Mouse (Mus musculus): ENCODE results near the gene Tent4b. TPM values are rescaled to one million over a fixed set of nuclear protein-coding genes. Genes with fewer than 3 reads are reported as not detected.

The Tent4b gene
- polyA plus RNA-seq, 2 experiments, result 10.9 to 22.7 TPM

GRCm38 (mm10) chr8:88290326-88291304 is 91.6 kb downstream of the Tent4b start:
- no peak for DNase-seq (ENCODE audit: low spot score)
- ATAC-seq (ENCODE audit: low FRiP score, low read depth), result no peak
- no peaks in the 10 kb centered on the region for H3K27me3 ChIP-seq (ENCODE audit: control insufficient read depth, insufficient read depth, low read length)
- no peak overlapping the region for H3K9ac ChIP-seq (ENCODE audit: low read depth, low read length, severe bottlenecking)
- H3K36me3 ChIP-seq (ENCODE audit: control insufficient read depth, insufficient read depth, low read length), result no peaks in the 10 kb centered on the region
- peaks cover 15% of the 10 kb centered on the region for H3K4me1 ChIP-seq (ENCODE audit: control insufficient read depth, insufficient read depth, low read length)
- no peak overlapping the region for H3K4me2 ChIP-seq (replicated peaks; ENCODE audit: low read depth, low read length, severe bottlenecking)
- H3K9me3 ChIP-seq (ENCODE audit: control insufficient read depth, low read length), result no peaks in the 10 kb centered on the region
- H3K27ac ChIP-seq (replicated peaks; ENCODE audit: low read depth, low read length), result no peak overlapping the region
- 76% methylated on average over 13 of the region's 13 CpGs for WGBS
- TF ChIP-seq POLR2A (IDR thresholded peaks at IDR 0.05; ENCODE audit: borderline replicate concordance, extremely low read depth, insufficient read depth, insufficient read length), result no peak
- H3K4me3 ChIP-seq (replicated peaks; ENCODE audit: low read length), result no peak overlapping the region

DNA sequence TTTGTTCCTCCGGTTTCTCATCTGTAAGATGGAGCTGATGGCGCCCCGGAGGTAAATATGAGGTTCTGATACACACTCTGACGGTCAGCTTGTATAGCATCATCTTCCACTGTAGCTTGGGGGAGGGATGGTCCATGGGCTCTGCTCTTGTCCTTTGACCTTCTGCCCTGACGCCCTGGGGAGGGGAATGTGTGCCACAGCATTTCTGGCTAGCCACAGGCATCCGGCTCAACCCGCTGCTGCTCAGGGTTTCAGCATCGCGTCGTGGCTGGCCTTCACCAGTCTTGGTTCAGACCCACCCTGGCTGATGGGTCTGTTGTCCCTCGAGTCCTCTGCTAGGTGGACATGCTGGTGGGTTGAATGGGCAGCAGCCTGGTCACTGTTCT is 92.3 kb downstream of the Tent4b start:
- no peak for TF ChIP-seq POLR2A (IDR thresholded peaks at IDR 0.05; ENCODE audit: borderline replicate concordance, extremely low read depth, insufficient read depth, insufficient read length)
- DNase-seq (ENCODE audit: low spot score) (no peak), ATAC-seq (ENCODE audit: low FRiP score, low read depth) (no peak)
- Histone ChIP-seq H3K36me3 (ENCODE audit: control insufficient read depth, insufficient read depth, low read length) (no peaks in the 10 kb centered on the region), H3K9me3 (ENCODE audit: control insufficient read depth, low read length) (no peaks in the 10 kb centered on the region), H3K27me3 (ENCODE audit: control insufficient read depth, insufficient read depth, low read length) (no peaks in the 10 kb centered on the region), H3K4me3 (replicated peaks; ENCODE audit: low read length) (no peak overlapping the region), H3K4me2 (replicated peaks; ENCODE audit: low read depth, low read length, severe bottlenecking) (no peak overlapping the region), H3K27ac (replicated peaks; ENCODE audit: low read depth, low read length) (no peak overlapping the region), H3K4me1 (ENCODE audit: control insufficient read depth, insufficient read depth, low read length) (peaks cover 15% of the 10 kb centered on the region), H3K9ac (ENCODE audit: low read depth, low read length, severe bottlenecking) (no peak overlapping the region)
- 86% methylated on average over 11 of the region's 11 CpGs for WGBS

DNA sequence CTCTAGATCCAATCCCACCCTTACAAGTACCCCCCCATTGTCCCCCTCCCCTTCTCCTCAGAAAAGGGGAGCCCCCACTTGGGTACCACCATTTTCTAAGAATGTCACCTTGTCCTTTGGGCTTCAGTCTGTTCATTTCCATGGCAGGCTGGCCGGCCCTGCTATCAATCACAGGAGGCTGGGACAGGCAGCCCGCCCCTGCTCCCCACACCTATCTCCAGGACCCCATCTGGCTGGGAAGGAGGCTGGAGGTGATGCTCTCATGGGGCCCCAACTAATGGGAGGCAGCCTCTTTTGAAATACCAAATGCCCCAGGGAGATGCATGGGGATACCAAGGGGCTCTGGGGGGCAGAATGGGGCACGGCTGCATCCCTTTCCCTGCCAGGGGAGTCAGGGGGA is 93.9 kb downstream of the Tent4b start:
- WGBS, result 87% methylated on average over 3 of the region's 3 CpGs
- Histone ChIP-seq H3K4me1 (ENCODE audit: control insufficient read depth, insufficient read depth, low read length) (peaks cover 12% of the 10 kb centered on the region), H3K9ac (ENCODE audit: low read depth, low read length, severe bottlenecking) (no peak overlapping the region), H3K9me3 (ENCODE audit: control insufficient read depth, low read length) (no peaks in the 10 kb centered on the region), H3K36me3 (ENCODE audit: control insufficient read depth, insufficient read depth, low read length) (no peaks in the 10 kb centered on the region), H3K27me3 (ENCODE audit: control insufficient read depth, insufficient read depth, low read length) (no peaks in the 10 kb centered on the region), H3K27ac (replicated peaks; ENCODE audit: low read depth, low read length) (no peak overlapping the region), H3K4me2 (replicated peaks; ENCODE audit: low read depth, low read length, severe bottlenecking) (no peak overlapping the region), H3K4me3 (replicated peaks; ENCODE audit: low read length) (no peak overlapping the region)
- DNase-seq (ENCODE audit: low spot score) (no peak), ATAC-seq (ENCODE audit: low FRiP score, low read depth) (no peak)
- no peak for TF ChIP-seq POLR2A (IDR thresholded peaks at IDR 0.05; ENCODE audit: borderline replicate concordance, extremely low read depth, insufficient read depth, insufficient read length)

DNA sequence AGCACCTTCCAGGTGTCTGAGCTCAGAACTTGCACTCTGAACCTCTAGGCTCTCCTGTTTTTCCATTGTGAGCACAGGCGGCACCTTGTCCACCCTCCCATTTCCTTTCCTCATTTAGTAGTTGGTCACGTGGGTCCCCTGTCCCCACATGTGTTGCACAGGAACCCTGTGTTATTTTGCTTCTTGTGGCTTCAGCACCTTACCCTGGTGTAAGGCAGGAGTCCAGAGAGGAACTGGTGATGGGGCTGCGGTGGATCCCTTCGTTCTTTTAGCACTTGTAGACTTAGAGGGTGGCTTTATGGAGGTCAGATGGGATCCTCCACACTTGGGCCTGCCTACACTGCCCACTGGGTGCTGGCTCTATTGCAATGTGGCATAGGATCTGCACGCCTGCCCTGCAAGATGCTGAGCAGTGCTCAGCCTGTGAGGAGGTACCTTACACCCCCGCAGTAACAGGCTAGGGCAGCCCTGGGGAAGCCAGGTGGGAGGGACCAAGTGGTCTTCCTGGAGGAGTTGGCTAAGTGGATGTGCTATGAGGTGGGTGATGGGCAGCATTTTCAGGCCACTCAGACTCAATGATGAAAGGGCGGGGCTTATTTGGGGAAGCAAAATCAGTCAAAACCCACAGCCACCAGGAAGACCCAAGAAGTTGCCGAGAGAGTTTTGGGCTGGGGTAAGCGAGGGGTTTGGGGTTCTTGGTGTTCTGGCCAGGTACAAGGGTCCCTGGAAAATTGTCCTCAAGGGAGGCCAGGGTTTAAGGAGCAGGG is 94.8 kb downstream of the Tent4b start:
- DNase-seq (ENCODE audit: low spot score), result no peak
- H3K27ac ChIP-seq (replicated peaks; ENCODE audit: low read depth, low read length), result no peak overlapping the region
- H3K27me3 ChIP-seq (ENCODE audit: control insufficient read depth, insufficient read depth, low read length), result no peaks in the 10 kb centered on the region
- no peak overlapping the region for H3K4me3 ChIP-seq (replicated peaks; ENCODE audit: low read length)
- H3K9me3 ChIP-seq (ENCODE audit: control insufficient read depth, low read length), result no peaks in the 10 kb centered on the region
- no peak overlapping the region for H3K4me2 ChIP-seq (replicated peaks; ENCODE audit: low read depth, low read length, severe bottlenecking)
- H3K4me1 ChIP-seq (ENCODE audit: control insufficient read depth, insufficient read depth, low read length), result peaks cover 4% of the 10 kb centered on the region; the same call in 1 of the 2 replicates
- WGBS, result 82% methylated on average over 9 of the region's 9 CpGs
- H3K9ac ChIP-seq (ENCODE audit: low read depth, low read length, severe bottlenecking), result no peak overlapping the region
- TF ChIP-seq POLR2A (IDR thresholded peaks at IDR 0.05; ENCODE audit: borderline replicate concordance, extremely low read depth, insufficient read depth, insufficient read length), result no peak
- ATAC-seq (ENCODE audit: low FRiP score, low read depth), result no peak
- no peaks in the 10 kb centered on the region for H3K36me3 ChIP-seq (ENCODE audit: control insufficient read depth, insufficient read depth, low read length)

- Histone ChIP-seq H3K27me3 (ENCODE audit: control insufficient read depth, insufficient read depth, low read length) (no peaks in the 10 kb centered on the region), H3K4me3 (replicated peaks; ENCODE audit: low read length) (no peak overlapping the region), H3K27ac (replicated peaks; ENCODE audit: low read depth, low read length) (no peak overlapping the region), H3K4me2 (replicated peaks; ENCODE audit: low read depth, low read length, severe bottlenecking) (no peak overlapping the region), H3K9ac (ENCODE audit: low read depth, low read length, severe bottlenecking) (no peak overlapping the region; the same call in 1 of the 2 replicates), H3K9me3 (ENCODE audit: control insufficient read depth, low read length) (no peaks in the 10 kb centered on the region), H3K4me1 (ENCODE audit: control insufficient read depth, insufficient read depth, low read length) (no peaks in the 10 kb centered on the region; the same call in 1 of the 2 replicates), H3K36me3 (ENCODE audit: control insufficient read depth, insufficient read depth, low read length) (no peaks in the 10 kb centered on the region)
- 90% methylated on average over 2 of the region's 2 CpGs for WGBS
- DNase-seq (ENCODE audit: low spot score) (no peak), ATAC-seq (ENCODE audit: low FRiP score, low read depth) (no peak)
- TF ChIP-seq POLR2A (IDR thresholded peaks at IDR 0.05; ENCODE audit: borderline replicate concordance, extremely low read depth, insufficient read depth, insufficient read length), result no peak
Measured at GRCm38 (mm10) chr8:88294977-88295376, 96.0 kb downstream of the Tent4b start.
